Mouse (Mus musculus) hindbrain, embryonic 16.5 days (tissue): ENCODE data around the gene Dnaja2. TPM values are rescaled to one million over a fixed set of nuclear protein-coding genes. Genes with fewer than 3 reads are reported as not detected.
A peak's percentile ranks its signal among the peaks of the same experiment; 100 is the strongest.

Experiments
- ATAC-seq: fragments of 200-750 bp; cut with Nextera tagmentation; 2 replicates; pipeline ENCODE4 v1.8.0; 2017; ENCODE audit warnings: moderate TSS enrichment, moderate library complexity
- H3K27ac ChIP-seq: fragments of 300-500 bp; sonication (generic); 2 replicates; pipeline ENCODE4 v1.5.1; 2014; ENCODE audit warnings: low read depth, mild to moderate bottlenecking, control low read depth, low read length, moderate library complexity
- H3K27me3 ChIP-seq: fragments of 300-500 bp; sonication (generic); replicated peaks from 2 replicates; pipeline ENCODE4 v1.6.1; 2014; ENCODE audit warnings: low read length; ENCODE audit not compliant: control insufficient read depth, insufficient read depth
- H3K36me3 ChIP-seq: fragments of 300-500 bp; sonication (generic); 2 replicates; pipeline ENCODE4 v1.6.1; 2014; ENCODE audit warnings: mild to moderate bottlenecking, low read length, moderate library complexity, mixed read lengths; ENCODE audit not compliant: control insufficient read depth, insufficient read depth
- H3K4me1 ChIP-seq: fragments of 300-500 bp; sonication (generic); 2 replicates; pipeline ENCODE4 v1.6.1; 2014; ENCODE audit warnings: low read depth, low read length; ENCODE audit not compliant: control insufficient read depth, insufficient read depth
- H3K4me2 ChIP-seq: fragments of 300-500 bp; sonication (generic); 2 replicates; pipeline ENCODE4 v1.6.1; 2014; ENCODE audit warnings: mild to moderate bottlenecking, low read length, control low read depth, moderate library complexity
- H3K4me3 ChIP-seq: fragments of 300-500 bp; sonication (generic); 2 replicates; pipeline ENCODE4 v1.5.1; 2014; ENCODE audit warnings: mild to moderate bottlenecking, low read length, control low read depth, moderate library complexity
- H3K9ac ChIP-seq: fragments of 300-500 bp; sonication (generic); 2 replicates; pipeline ENCODE4 v1.6.1; 2014; ENCODE audit warnings: low read depth, mild to moderate bottlenecking, control low read depth, low read length, moderate library complexity
- H3K9me3 ChIP-seq: fragments of 300-500 bp; sonication (generic); 2 replicates; pipeline ENCODE4 v1.6.1; 2014; ENCODE audit warnings: mild to moderate bottlenecking, low read length, moderate library complexity; ENCODE audit not compliant: control insufficient read depth
- WGBS: fragments of 180-500 bp; shearing (Covaris S2); extraction: QIAGEN DNeasy Blood & Tissue Kit; methylation state at CpG from one replicate; pipeline ENCODE4 v1.1.7; 2014; 5-methylcytosine and 5-hydroxymethylcytosine counted together
- polyA plus RNA-seq: library from polyadenylated mRNA; unstranded; fragments of >200 nt; fragmentation: Nextera tagmentation; extraction: Ambion mirVana; gene quantifications from 2 replicates; pipeline ENCODE4 v1.2.1, GENCODE M21; 2015

The Dnaja2 gene
- polyA plus RNA-seq, 1 experiment from 2014 or later, result 171 TPM

DNA sequence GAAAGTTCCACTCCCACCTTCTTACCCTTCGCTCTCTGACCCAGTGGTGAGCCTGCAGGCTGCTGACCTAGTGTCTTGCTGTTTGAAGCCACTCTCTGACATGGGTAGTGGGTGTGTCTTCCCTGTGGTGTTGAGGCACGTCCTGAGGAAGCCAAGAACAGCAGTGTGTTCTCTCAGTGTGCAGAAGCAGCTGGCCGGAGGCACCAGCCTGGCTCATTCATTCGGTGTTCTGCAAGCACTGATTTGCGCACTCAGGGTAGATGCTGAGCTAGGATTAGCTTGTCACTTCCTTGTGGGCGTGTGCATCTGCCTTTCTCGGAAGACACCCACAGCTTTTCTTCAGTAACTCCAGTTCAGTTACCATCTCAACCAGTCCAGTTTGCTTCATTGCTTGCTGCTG lies 39.8 kb downstream of the Dnaja2 start:
- Histone ChIP-seq H3K9me3 (no peaks in the 10 kb centered on the region), H3K27me3 (no peaks in the 10 kb centered on the region), H3K4me3 (no peak overlapping the region), H3K36me3 (peaks cover 57% of the 10 kb centered on the region), H3K27ac (no peak overlapping the region), H3K4me1 (no peaks in the 10 kb centered on the region), H3K4me2 (no peak overlapping the region), H3K9ac (no peak overlapping the region)
- no peak for ATAC-seq
- 79% methylated on average over 7 of the region's 7 CpGs for WGBS

DNA sequence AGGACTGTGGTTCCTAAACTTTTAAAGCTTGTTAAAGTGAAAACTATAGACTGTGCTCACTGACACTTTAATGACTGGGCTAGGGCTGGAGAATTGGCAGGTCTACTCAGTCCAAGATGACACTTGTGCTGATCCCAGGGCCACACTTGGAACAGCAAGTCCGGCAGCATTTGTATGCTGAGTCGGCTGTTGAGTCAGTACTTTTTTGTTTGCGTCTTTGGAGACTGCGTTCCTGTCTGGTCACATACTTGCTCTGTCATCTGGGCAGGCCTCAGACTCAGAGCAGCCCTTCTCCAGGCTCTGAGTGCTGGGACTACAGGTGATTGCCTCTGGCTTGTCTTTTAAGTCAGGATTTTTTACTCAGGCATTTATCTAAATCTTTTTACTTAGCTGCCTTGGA lies 41.9 kb downstream of the Dnaja2 start:
- Histone ChIP-seq H3K4me3 (no peak overlapping the region), H3K4me2 (no peak overlapping the region), H3K9ac (no peak overlapping the region), H3K27ac (no peak overlapping the region), H3K36me3 (peaks cover 49% of the 10 kb centered on the region), H3K9me3 (no peaks in the 10 kb centered on the region), H3K4me1 (no peaks in the 10 kb centered on the region), H3K27me3 (no peaks in the 10 kb centered on the region)
- peak; percentile 45; the same call in 1 of the 2 replicates for ATAC-seq
- WGBS, result 74% methylated on average over 4 of the region's 4 CpGs

DNA sequence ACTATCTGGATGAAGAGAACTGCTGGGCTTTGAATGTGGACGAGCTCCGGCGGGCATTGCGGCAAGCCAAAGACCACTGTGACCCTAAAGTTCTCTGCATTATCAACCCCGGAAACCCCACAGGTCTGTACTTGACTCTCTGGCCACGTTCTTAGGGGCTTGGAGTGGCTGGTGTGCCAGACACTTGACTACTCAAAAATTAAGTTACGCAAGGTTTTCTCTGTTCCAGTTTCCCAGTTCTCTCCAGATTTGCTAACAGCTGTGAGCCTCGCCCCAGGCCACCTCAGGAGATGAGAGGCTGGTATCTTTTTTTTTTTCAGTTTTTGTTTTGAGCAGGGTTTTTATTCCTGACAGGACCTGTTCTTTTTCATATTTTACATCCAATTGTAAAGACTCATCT lies 42.9 kb downstream of the Dnaja2 start:
- H3K36me3 ChIP-seq, result peaks cover 39% of the 10 kb centered on the region
- H3K9ac ChIP-seq, result no peak overlapping the region
- 83% methylated on average over 8 of the region's 8 CpGs for WGBS
- H3K4me3 ChIP-seq, result no peak overlapping the region
- ATAC-seq, result no peak
- H3K27me3 ChIP-seq, result no peaks in the 10 kb centered on the region
- H3K4me1 ChIP-seq, result no peaks in the 10 kb centered on the region
- H3K4me2 ChIP-seq, result no peak overlapping the region
- H3K27ac ChIP-seq, result 0 out of 2 replicates have a peak overlapping the region, but pooled peaks have one; percentile 12
- H3K9me3 ChIP-seq, result no peaks in the 10 kb centered on the region

DNA sequence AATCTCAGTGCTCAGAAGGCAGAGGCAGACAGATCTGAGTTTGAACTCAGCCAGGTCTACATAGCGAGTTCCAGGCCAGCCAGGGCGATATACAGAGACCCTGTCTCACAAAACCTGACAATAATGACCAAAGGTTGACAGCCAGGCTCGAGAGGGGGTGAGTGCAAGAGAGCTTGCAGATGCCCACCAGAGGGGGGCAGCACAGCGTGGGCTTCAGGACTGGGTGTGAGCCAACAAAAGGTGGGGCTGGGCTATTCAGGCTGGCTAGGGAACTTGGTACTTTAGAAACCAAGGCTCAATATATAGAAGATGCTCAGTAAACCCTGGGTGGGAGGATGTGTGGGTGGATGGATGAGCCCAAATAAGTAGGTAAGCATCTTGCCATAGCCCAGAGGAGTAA lies 46.5 kb downstream of the Dnaja2 start:
- WGBS, result 82% methylated on average over 4 of the region's 4 CpGs
- no peak overlapping the region for H3K27ac ChIP-seq
- H3K36me3 ChIP-seq, result peaks cover 42% of the 10 kb centered on the region
- no peaks in the 10 kb centered on the region for H3K4me1 ChIP-seq
- no peak overlapping the region for H3K9ac ChIP-seq
- H3K4me2 ChIP-seq, result no peak overlapping the region
- no peak overlapping the region for H3K4me3 ChIP-seq
- no peaks in the 10 kb centered on the region for H3K27me3 ChIP-seq
- ATAC-seq, result no peak
- no peaks in the 10 kb centered on the region for H3K9me3 ChIP-seq

DNA sequence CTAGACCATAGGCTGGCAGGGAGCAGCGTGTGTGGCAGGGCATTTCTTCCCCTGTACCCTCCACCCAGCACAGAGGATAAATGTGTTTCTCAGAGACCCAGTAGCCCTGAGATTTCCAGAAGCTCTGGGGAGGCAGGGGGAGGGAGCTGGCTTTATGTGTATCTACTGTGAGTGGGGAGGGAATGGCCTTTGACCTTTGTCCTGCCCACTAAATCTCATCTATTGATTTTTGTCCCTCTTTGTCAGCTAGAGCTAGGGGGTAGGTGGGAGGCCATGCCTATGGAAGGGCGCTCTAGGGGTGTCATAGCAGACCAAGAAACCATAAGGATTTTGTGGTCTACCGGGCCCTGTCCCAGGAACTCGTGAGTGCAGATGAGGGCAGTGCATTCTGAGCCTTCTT lies 48.5 kb downstream of the Dnaja2 start:
- no peaks in the 10 kb centered on the region for H3K9me3 ChIP-seq
- H3K27ac ChIP-seq, result no peak overlapping the region
- ATAC-seq, result no peak
- H3K9ac ChIP-seq, result no peak overlapping the region
- H3K4me1 ChIP-seq, result no peaks in the 10 kb centered on the region; the same call in 1 of the 2 replicates
- no peak overlapping the region for H3K4me3 ChIP-seq
- no peak overlapping the region for H3K4me2 ChIP-seq
- WGBS, result 83% methylated on average over 4 of the region's 4 CpGs
- H3K36me3 ChIP-seq, result peaks cover 39% of the 10 kb centered on the region
- no peaks in the 10 kb centered on the region for H3K27me3 ChIP-seq

DNA sequence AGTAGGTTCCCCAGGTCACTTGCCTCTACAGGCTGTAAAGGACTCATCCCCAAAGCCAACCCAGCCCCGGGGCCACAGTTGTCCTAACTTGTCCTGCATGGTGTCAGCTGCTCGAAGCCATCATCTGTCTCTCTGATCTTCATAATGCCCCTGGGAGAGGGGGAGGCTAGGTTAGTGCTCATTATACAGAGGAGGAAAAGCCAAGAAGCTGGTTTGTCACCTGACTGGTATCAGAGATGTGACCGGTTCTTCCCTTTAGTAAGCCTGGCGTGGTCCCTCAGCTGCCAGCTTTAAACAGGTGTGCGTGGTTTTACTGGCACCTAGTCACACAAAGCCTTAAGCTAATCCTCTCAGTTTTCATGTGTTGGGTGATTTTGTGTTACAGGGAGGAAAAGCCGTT lies 50.4 kb downstream of the Dnaja2 start:
- no peak for ATAC-seq
- Histone ChIP-seq H3K27me3 (no peaks in the 10 kb centered on the region), H3K36me3 (peaks cover 24% of the 10 kb centered on the region), H3K27ac (no peak overlapping the region), H3K4me1 (peaks cover 3% of the 10 kb centered on the region; the same call in 1 of the 2 replicates), H3K4me3 (no peak overlapping the region), H3K9ac (no peak overlapping the region), H3K4me2 (no peak overlapping the region), H3K9me3 (no peaks in the 10 kb centered on the region)
- WGBS, result 86% methylated on average over 6 of the region's 6 CpGs

DNA sequence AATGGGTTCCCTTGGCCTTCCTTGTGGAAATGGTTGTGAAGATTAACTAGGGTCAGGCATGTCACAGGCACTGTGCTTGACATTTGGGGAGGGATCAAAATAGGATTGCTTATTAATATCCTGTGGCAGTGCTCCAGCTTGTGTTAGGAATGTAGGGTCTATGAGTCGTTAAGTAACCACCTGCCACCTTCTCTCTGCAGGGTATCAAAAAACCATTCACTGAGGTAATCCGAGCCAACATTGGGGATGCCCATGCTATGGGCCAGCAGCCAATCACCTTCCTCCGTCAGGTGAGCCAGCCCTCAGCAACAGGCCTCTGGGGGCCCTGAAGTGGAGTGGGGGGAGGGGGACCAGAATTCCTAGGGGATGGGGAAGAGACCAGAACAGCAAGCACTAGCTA lies 52.1 kb downstream of the Dnaja2 start:
- peaks cover 22% of the 10 kb centered on the region for H3K36me3 ChIP-seq
- no peak overlapping the region for H3K4me3 ChIP-seq
- no peak for ATAC-seq
- WGBS, result 64% methylated on average over 3 of the region's 3 CpGs
- no peak overlapping the region for H3K27ac ChIP-seq
- peaks cover 3% of the 10 kb centered on the region; the same call in 1 of the 2 replicates for H3K4me1 ChIP-seq
- no peaks in the 10 kb centered on the region for H3K9me3 ChIP-seq
- H3K9ac ChIP-seq, result no peak overlapping the region
- no peak overlapping the region for H3K4me2 ChIP-seq
- H3K27me3 ChIP-seq, result no peaks in the 10 kb centered on the region

DNA sequence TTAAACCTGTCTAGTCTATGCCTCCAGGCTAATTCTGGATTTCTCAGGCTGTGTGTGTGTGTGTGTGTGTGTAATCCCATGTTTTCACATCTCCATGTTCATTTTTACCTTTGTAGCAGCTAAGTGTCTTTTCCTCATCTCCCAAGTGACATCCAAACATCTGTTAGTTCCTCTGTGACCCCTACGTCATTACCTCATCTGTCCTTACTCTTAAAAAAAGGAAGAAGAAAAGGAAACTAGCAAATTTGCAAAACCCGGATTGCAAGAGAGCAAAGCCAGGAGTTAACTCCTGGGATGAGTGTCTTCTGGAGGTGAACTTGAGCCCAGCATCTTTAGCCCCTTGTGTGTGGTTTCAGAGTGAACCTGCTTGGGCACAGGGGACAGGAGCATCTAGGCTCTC lies 52.8 kb downstream of the Dnaja2 start:
- Histone ChIP-seq H3K4me2 (no peak overlapping the region), H3K36me3 (peaks cover 22% of the 10 kb centered on the region), H3K4me3 (no peak overlapping the region), H3K9ac (no peak overlapping the region), H3K9me3 (no peaks in the 10 kb centered on the region), H3K27ac (peak overlapping the region; percentile 7; the same call in 1 of the 2 replicates), H3K27me3 (no peaks in the 10 kb centered on the region), H3K4me1 (peaks cover 3% of the 10 kb centered on the region; the same call in 1 of the 2 replicates)
- 80% methylated on average over 2 of the region's 2 CpGs for WGBS
- no peak for ATAC-seq

DNA sequence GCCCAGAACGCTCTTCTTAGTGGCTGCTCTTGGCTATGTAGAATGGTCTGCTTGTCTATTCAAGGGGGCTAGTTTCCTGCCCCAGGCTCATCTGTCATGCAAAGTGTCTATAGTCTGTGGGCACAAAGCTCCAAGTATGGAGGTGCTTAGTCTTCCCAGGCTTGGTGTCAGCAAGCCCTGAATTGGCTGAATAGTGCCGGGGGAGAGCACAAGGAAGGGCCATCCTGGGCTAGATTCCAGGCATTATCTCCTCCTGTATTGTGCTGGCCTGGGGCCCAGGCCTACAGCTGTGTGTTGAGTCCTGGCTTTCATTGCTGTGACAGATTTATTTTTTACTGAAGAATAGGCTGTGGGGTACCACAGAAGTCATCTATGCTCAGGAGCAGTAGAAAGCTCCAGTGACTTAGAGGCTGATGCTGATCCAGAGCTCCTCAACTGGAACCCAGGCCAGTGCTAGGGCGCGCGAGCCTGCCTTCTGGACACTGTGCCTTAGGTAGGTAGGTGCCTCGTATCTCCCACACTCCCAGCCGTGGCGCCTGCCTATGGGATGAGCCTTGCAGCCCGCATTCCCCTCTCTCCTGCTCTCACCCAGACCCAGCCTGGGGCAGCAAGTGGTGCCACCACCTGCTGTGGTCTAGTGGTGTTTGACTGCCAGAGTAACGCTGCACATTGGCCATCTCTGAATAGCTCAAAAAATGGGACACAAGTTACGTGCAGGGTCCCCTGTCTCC lies 54.0 kb downstream of the Dnaja2 start:
- H3K4me2 ChIP-seq, result no peak overlapping the region
- H3K9ac ChIP-seq, result no peak overlapping the region
- peak overlapping the region; percentile 78 for H3K27ac ChIP-seq
- no peak overlapping the region for H3K4me3 ChIP-seq
- H3K9me3 ChIP-seq, result no peaks in the 10 kb centered on the region
- 54% methylated on average over 11 of the region's 11 CpGs for WGBS
- H3K27me3 ChIP-seq, result no peaks in the 10 kb centered on the region
- peaks cover 19% of the 10 kb centered on the region for H3K36me3 ChIP-seq
- peaks cover 3% of the 10 kb centered on the region; the same call in 1 of the 2 replicates for H3K4me1 ChIP-seq
- peak; percentile 96 for ATAC-seq
